Mouse (Mus musculus): ENCODE results near the gene Tnnt1. TPM values are rescaled to one million over a fixed set of nuclear protein-coding genes. Genes with fewer than 3 reads are reported as not detected.

Tnnt1 gene
- total and polyA plus RNA-seq, 2 experiments from 2014 or later: 2.9 to 3.5 TPM

GRCm38 (mm10) chr7:4503100-4503499 lies 13.1 kb downstream of the Tnnt1 start:
- WGBS: 81% methylated on average over 4 of the region's 4 CpGs
- TF ChIP-seq CTCF (IDR thresholded peaks at IDR 0.05; ENCODE audit: low read depth): no peak

GRCm38 (mm10) chr7:4502421-4503090 lies 13.6 kb downstream of the Tnnt1 start:
- 9% methylated on average over 14 of the region's 14 CpGs for WGBS
- no peaks in the 10 kb centered on the region for H3K36me3 ChIP-seq (ENCODE audit: insufficient read depth, low read length)
- H3K27me3 ChIP-seq (ENCODE audit: insufficient read depth, low read length): no peaks in the 10 kb centered on the region
- DNase-seq (ENCODE audit: low spot score) (peak; percentile 75), ATAC-seq (no peak; the same call in 1 of the 2 replicates)
- H3K27ac ChIP-seq: peak overlapping the region; percentile 92; the same call in 1 of the 2 replicates
- no peak for TF ChIP-seq CTCF (IDR thresholded peaks at IDR 0.05; ENCODE audit: low read depth)
- H3K4me3 ChIP-seq (ENCODE audit: low read length): peak overlapping the region; percentile 92
- H3K4me2 ChIP-seq (ENCODE audit: low read depth, low read length): peak overlapping the region; percentile 91
- no peak overlapping the region for H3K9ac ChIP-seq (replicated peaks; ENCODE audit: low read length)
- no peaks in the 10 kb centered on the region for H3K9me3 ChIP-seq (ENCODE audit: low read length)
- H3K4me1 ChIP-seq (ENCODE audit: insufficient read depth, low read length): peaks cover 30% of the 10 kb centered on the region

More at GRCm38 (mm10) chr7:4503100-4503499, 13.1 kb downstream of the Tnnt1 start:
- Histone ChIP-seq H3K27ac (no peak overlapping the region), H3K9ac (replicated peaks; ENCODE audit: low read length) (no peak overlapping the region), H3K9me3 (ENCODE audit: low read length) (no peaks in the 10 kb centered on the region), H3K4me1 (ENCODE audit: insufficient read depth, low read length) (peaks cover 27% of the 10 kb centered on the region), H3K4me2 (ENCODE audit: low read depth, low read length) (no peak overlapping the region), H3K36me3 (ENCODE audit: insufficient read depth, low read length) (no peaks in the 10 kb centered on the region), H3K4me3 (ENCODE audit: low read length) (no peak overlapping the region), H3K27me3 (ENCODE audit: insufficient read depth, low read length) (no peaks in the 10 kb centered on the region)
- no peak for DNase-seq (ENCODE audit: low spot score)
- no peak for ATAC-seq

- WGBS: under 1% methylated on average over 61 of the region's 62 CpGs
- Histone ChIP-seq H3K27me3 (ENCODE audit: insufficient read depth, low read length) (no peaks in the 10 kb centered on the region), H3K4me2 (ENCODE audit: low read depth, low read length) (peak within 1 kb of the TSS; percentile 91), H3K9ac (replicated peaks; ENCODE audit: low read length) (peak within 1 kb of the TSS; percentile 96), H3K9me3 (ENCODE audit: low read length) (no peaks in the 10 kb centered on the region), H3K4me1 (ENCODE audit: insufficient read depth, low read length) (peaks cover 30% of the 10 kb centered on the region), H3K36me3 (ENCODE audit: insufficient read depth, low read length) (no peaks in the 10 kb centered on the region; the same call in 1 of the 2 replicates), H3K4me3 (ENCODE audit: low read length) (peak within 1 kb of the TSS; percentile 92), H3K27ac (peak within 1 kb of the TSS; percentile 92)
- DNase-seq (ENCODE audit: low spot score) (peak; percentile 97), ATAC-seq (peak; percentile 94)
- no peak for TF ChIP-seq CTCF (IDR thresholded peaks at IDR 0.05; ENCODE audit: low read depth)
Measured at GRCm38 (mm10) chr7:4501558-4502397, 14.4 kb downstream of the Tnnt1 start, which contains the start of gene Ppp1r12c. TSS of gene Ppp1r12c (minus strand) at chr7:4501680.

GRCm38 (mm10) chr7:4500892-4501471 lies 15.2 kb downstream of the Tnnt1 start:
- no peaks in the 10 kb centered on the region for H3K9me3 ChIP-seq (ENCODE audit: low read length)
- no peaks in the 10 kb centered on the region; the same call in 1 of the 2 replicates for H3K36me3 ChIP-seq (ENCODE audit: insufficient read depth, low read length)
- H3K4me3 ChIP-seq (ENCODE audit: low read length): peak overlapping the region; percentile 92
- DNase-seq (ENCODE audit: low spot score): peak; percentile 47
- ATAC-seq: peak; percentile 61
- peak overlapping the region; percentile 91 for H3K4me2 ChIP-seq (ENCODE audit: low read depth, low read length)
- peak overlapping the region; percentile 92 for H3K27ac ChIP-seq
- H3K27me3 ChIP-seq (ENCODE audit: insufficient read depth, low read length): no peaks in the 10 kb centered on the region
- no peak for TF ChIP-seq CTCF (IDR thresholded peaks at IDR 0.05; ENCODE audit: low read depth)
- peaks cover 30% of the 10 kb centered on the region for H3K4me1 ChIP-seq (ENCODE audit: insufficient read depth, low read length)
- peak overlapping the region; percentile 96 for H3K9ac ChIP-seq (replicated peaks; ENCODE audit: low read length)
- WGBS: under 1% methylated on average over 37 of the region's 52 CpGs

- 85% methylated on average over 4 of the region's 4 CpGs for WGBS
- DNase-seq (ENCODE audit: low spot score) (no peak), ATAC-seq (no peak)
- H3K9me3 ChIP-seq (ENCODE audit: low read length): no peaks in the 10 kb centered on the region
- H3K36me3 ChIP-seq (ENCODE audit: insufficient read depth, low read length): peaks cover 3% of the 10 kb centered on the region; the same call in 1 of the 2 replicates
- H3K4me1 ChIP-seq (ENCODE audit: insufficient read depth, low read length): peaks cover 30% of the 10 kb centered on the region
- TF ChIP-seq CTCF (IDR thresholded peaks at IDR 0.05; ENCODE audit: low read depth): no peak
- no peak overlapping the region for H3K4me3 ChIP-seq (ENCODE audit: low read length)
- H3K27me3 ChIP-seq (ENCODE audit: insufficient read depth, low read length): no peaks in the 10 kb centered on the region
- peak overlapping the region; percentile 91 for H3K4me2 ChIP-seq (ENCODE audit: low read depth, low read length)
- no peak overlapping the region for H3K9ac ChIP-seq (replicated peaks; ENCODE audit: low read length)
- no peak overlapping the region for H3K27ac ChIP-seq
Measured at GRCm38 (mm10) chr7:4499034-4499433, 17.1 kb downstream of the Tnnt1 start.

DNA sequence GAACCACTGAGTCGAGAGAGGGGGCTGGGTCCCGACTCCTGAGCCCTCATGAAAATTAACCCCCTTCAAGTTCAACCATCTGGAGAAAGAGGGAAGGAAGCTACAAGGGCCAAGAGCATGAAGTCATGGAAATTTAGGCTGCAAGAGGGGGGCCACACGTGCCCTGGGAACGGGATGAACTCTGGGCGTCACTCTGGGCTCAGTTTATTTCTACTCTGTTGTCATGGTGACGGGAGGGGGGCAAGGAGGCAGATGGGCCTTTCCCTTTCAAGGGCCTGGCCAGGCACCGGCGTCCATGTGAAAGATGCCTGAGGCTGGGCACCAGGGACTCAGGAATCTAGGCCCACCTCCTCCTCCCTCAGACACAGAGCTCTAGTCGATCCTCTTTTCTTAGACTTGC lies 17.9 kb downstream of the Tnnt1 start:
- Histone ChIP-seq H3K4me1 (ENCODE audit: insufficient read depth, low read length) (peaks cover 30% of the 10 kb centered on the region), H3K9me3 (ENCODE audit: low read length) (no peaks in the 10 kb centered on the region), H3K4me3 (ENCODE audit: low read length) (no peak overlapping the region), H3K36me3 (ENCODE audit: insufficient read depth, low read length) (peaks cover 8% of the 10 kb centered on the region; the same call in 1 of the 2 replicates), H3K27me3 (ENCODE audit: insufficient read depth, low read length) (no peaks in the 10 kb centered on the region), H3K9ac (replicated peaks; ENCODE audit: low read length) (no peak overlapping the region), H3K4me2 (ENCODE audit: low read depth, low read length) (peak overlapping the region; percentile 91), H3K27ac (0 out of 2 replicates have a peak overlapping the region, but pooled peaks have one; percentile 32)
- DNase-seq (ENCODE audit: low spot score) (peak; percentile 75), ATAC-seq (peak; percentile 19; the same call in 1 of the 2 replicates)
- no peak for TF ChIP-seq CTCF (IDR thresholded peaks at IDR 0.05; ENCODE audit: low read depth)
- 9% methylated on average over 9 of the region's 9 CpGs for WGBS

Data from hindbrain, postnatal 0 days (tissue).